8 mouse cellular contexts compared by ENCODE assay signal in genomic region chr17:79661387-79661786, GRCm38 (mm10). TPM values are rescaled to one million over a fixed set of nuclear protein-coding genes. Genes with fewer than 3 reads are reported as not detected.
DNase-seq lines count a peak whose midpoint lies in the region; ATAC-seq lines count a peak whose summit lies in the region.

No protein-coding gene starts in this region.

- DNase-seq in cerebellum, adult 11 months = peak; percentile 22
- DNase-seq in MEL-GATA-1-ER (ENCODE audit: extremely low read depth, low read depth) = peak; percentile 44
- DNase-seq in cerebellum, adult 9-10 months = peak; percentile 32
- peak; percentile 59 for DNase-seq in gastrocnemius, postnatal 14 days
- DNase-seq in layer of hippocampus, postnatal 10 days (ENCODE audit: low spot score in 2 of 2) = peak; percentile 80 to 84
- DNase-seq in lung, postnatal 36 days = peak; percentile 82
- DNase-seq in spleen, postnatal 4 days (ENCODE audit: low spot score in 2 of 2) = peak; percentile 28 to 73

- no peak for ATAC-seq in cerebellum, adult (ENCODE audit: insufficient number of reproducible peaks, low FRiP score, low TSS enrichment)

- intact Hi-C loops in gastrocnemius, postnatal 14 days (cut with DNase I; ENCODE audit: low total_unique reads) = loop anchor here (5.0 to 10.0 kb wide), 2 partner anchors 53 to 181 kb away; partner anchors contain the start of gene Cyp1b1

RNA-seq across cellular contexts. Expression of gene Rmdn2, which starts 49.7 kb away (rescaled TPM):
- 1 to 10 TPM; 6.7 to 6.9 TPM for total RNA-seq in gastrocnemius, postnatal 14 days (2021)
- total RNA-seq in layer of hippocampus, postnatal 10 days (2021) = 10 to 100 TPM; 10.6 to 12.8 TPM

RNA-seq across cellular contexts. Expression of gene Cyp1b1, which starts 53.5 kb away (rescaled TPM):
- under 1 TPM; 0.35 to 0.40 TPM for total RNA-seq in gastrocnemius, postnatal 14 days (2021)
- total RNA-seq in layer of hippocampus, postnatal 10 days (2021) = 1 to 10 TPM; 6.0 to 6.1 TPM

Comparison
In these comparisons a context has a peak if more than half of its experiments do, and no peak if none do; other contexts are left out.
1. DNase-seq: peak in every context shown above with its lines; median percentile 82 in layer of hippocampus, postnatal 10 days; 82 in lung, postnatal 36 days; 59 in gastrocnemius, postnatal 14 days; 50 in spleen, postnatal 4 days; 44 in MEL-GATA-1-ER; 32 in cerebellum, adult 9-10 months; 22 in cerebellum, adult 11 months.
2. RNA of gene Cyp1b1, which starts 53.5 kb away (total RNA-seq): 6.0 to 6.1 TPM in layer of hippocampus, postnatal 10 days; 0.35 to 0.40 TPM in gastrocnemius, postnatal 14 days; every median in the first group is over 4 times any median in the second.